Mouse (Mus musculus) megakaryocyte, embryonic 14.5 days (primary cell): ENCODE data around the gene Ccdc28b. TPM values are rescaled to one million over a fixed set of nuclear protein-coding genes. Genes with fewer than 3 reads are reported as not detected.

Experiments used
- H3K27me3 ChIP-seq: replicated peaks from 2 replicates; pipeline ENCODE3; 2012; ENCODE audit warnings: inconsistent platforms
- H3K36me3 ChIP-seq: replicated peaks from 2 replicates; pipeline ENCODE3; 2012; ENCODE audit warnings: low read length, inconsistent platforms, mixed read lengths
- H3K4me1 ChIP-seq: 2 replicates; pipeline ENCODE4 v1.6.1; 2012; ENCODE audit warnings: inconsistent platforms
- H3K4me3 ChIP-seq: replicated peaks from 2 replicates; pipeline ENCODE3; 2012; ENCODE audit warnings: moderate library complexity, mild to moderate bottlenecking, inconsistent platforms
- H3K9me3 ChIP-seq: 2 replicates; pipeline ENCODE4 v1.6.1; 2012; ENCODE audit warnings: inconsistent platforms
- FLI1 ChIP-seq: IDR thresholded peaks from 2 replicates; pipeline ENCODE4 v1.6.1; 2012; ENCODE audit warnings: low read length, inconsistent platforms, mixed read lengths
- GATA1 ChIP-seq: IDR thresholded peaks from 3 replicates; pipeline ENCODE4 v1.6.1; 2012; ENCODE audit warnings: mixed read lengths, low read length, inconsistent platforms, borderline replicate concordance
- polyA plus RNA-seq: library from polyadenylated mRNA; stranded (reverse); fragments of >175 nt; gene quantifications from 2 replicates; pipeline ENCODE4 v1.2.3, GENCODE M21; 2012; ENCODE audit warnings: low replicate concordance; ENCODE audit not compliant: insufficient read depth

The Ccdc28b gene
- polyA plus RNA-seq, 1 experiment: 39.7 TPM

GRCm38 (mm10) chr4:129617121-129617641, 6.6 kb downstream of the Ccdc28b start:
- Histone ChIP-seq H3K27me3 (no peaks in the 10 kb centered on the region), H3K9me3 (no peaks in the 10 kb centered on the region), H3K4me1 (peaks cover 46% of the 10 kb centered on the region), H3K36me3 (peaks cover 68% of the 10 kb centered on the region), H3K4me3 (peak overlapping the region; percentile 5)
- no peak for TF ChIP-seq FLI1
- TF ChIP-seq GATA1: no peak

GRCm38 (mm10) chr4:129616631-129617030, 7.1 kb downstream of the Ccdc28b start:
- Histone ChIP-seq H3K27me3 (no peaks in the 10 kb centered on the region), H3K9me3 (no peaks in the 10 kb centered on the region), H3K4me1 (peaks cover 40% of the 10 kb centered on the region), H3K4me3 (no peak overlapping the region), H3K36me3 (peaks cover 69% of the 10 kb centered on the region)
- TF ChIP-seq FLI1: no peak
- no peak for TF ChIP-seq GATA1

- H3K4me3 ChIP-seq: no peak overlapping the region
- H3K36me3 ChIP-seq: peaks cover 69% of the 10 kb centered on the region
- no peaks in the 10 kb centered on the region for H3K9me3 ChIP-seq
- H3K4me1 ChIP-seq: peaks cover 35% of the 10 kb centered on the region
- TF ChIP-seq FLI1 (no peak), GATA1 (no peak)
- no peaks in the 10 kb centered on the region for H3K27me3 ChIP-seq
These were observed 7.9 kb downstream of the Ccdc28b start for GRCm38 (mm10) chr4:129615801-129616290.

DNA sequence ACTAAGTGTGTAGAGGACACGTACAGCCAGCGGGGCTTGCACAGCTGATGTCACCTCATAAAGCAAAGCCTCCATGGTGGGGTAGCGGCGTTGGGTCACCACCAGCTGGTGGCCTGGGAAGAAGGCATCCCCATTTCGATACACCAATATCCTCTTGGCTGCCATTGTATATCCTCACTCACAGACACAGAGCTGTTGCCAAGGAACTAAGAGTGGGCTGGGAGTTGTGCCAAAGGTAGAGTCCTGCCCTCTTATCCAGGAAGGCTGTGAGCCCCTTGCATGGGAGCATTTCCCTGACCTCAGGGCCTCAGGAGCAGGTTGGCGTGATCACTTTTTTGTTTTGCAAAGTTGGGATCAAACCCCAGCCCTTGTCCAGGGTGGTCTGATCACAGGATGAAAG, 9.7 kb downstream of the Ccdc28b start, which contains the start of gene Dcdc2b:
TSS of gene Dcdc2b (minus strand) at position 165 of the 400 bp plus-strand sequence.
- TF ChIP-seq GATA1 (no peak), FLI1 (no peak)
- Histone ChIP-seq H3K4me1 (peaks cover 25% of the 10 kb centered on the region), H3K4me3 (no peak within 1 kb of the TSS), H3K36me3 (peaks cover 76% of the 10 kb centered on the region), H3K27me3 (no peaks in the 10 kb centered on the region), H3K9me3 (no peaks in the 10 kb centered on the region)

- H3K36me3 ChIP-seq: peaks cover 87% of the 10 kb centered on the region
- H3K27me3 ChIP-seq: no peaks in the 10 kb centered on the region
- no peaks in the 10 kb centered on the region for H3K9me3 ChIP-seq
- no peak for TF ChIP-seq GATA1
- TF ChIP-seq FLI1: no peak
- H3K4me3 ChIP-seq: no peak overlapping the region
- peaks cover 16% of the 10 kb centered on the region for H3K4me1 ChIP-seq
These were observed 13.3 kb downstream of the Ccdc28b start for GRCm38 (mm10) chr4:129610472-129610871.

DNA sequence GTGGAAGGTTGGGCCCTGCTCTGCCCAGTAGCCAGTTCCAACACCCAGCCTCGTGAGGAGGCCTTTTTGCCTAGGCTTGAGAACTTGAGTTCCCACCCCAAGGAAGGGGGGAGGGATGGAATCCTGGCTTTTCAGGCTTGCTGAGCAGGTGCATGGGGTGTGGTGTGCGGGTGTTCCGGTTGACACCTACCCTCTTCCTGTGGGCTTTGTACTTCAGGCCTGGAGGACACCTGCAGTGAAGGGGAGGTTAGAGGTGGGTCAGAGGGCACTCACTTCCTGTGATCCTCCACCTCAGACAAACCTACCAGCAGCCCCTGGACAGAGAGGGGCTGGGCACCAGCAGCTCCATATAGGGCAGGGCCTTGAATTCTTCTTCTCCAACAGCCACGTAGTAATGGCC, 13.7 kb downstream of the Ccdc28b start:
- TF ChIP-seq GATA1 (no peak), FLI1 (no peak)
- no peaks in the 10 kb centered on the region for H3K9me3 ChIP-seq
- peaks cover 90% of the 10 kb centered on the region for H3K36me3 ChIP-seq
- H3K4me3 ChIP-seq: no peak overlapping the region
- peaks cover 16% of the 10 kb centered on the region for H3K4me1 ChIP-seq
- H3K27me3 ChIP-seq: no peaks in the 10 kb centered on the region

GRCm38 (mm10) chr4:129609139-129609631, 14.6 kb downstream of the Ccdc28b start:
- no peak overlapping the region for H3K4me3 ChIP-seq
- no peaks in the 10 kb centered on the region for H3K27me3 ChIP-seq
- TF ChIP-seq FLI1 (no peak), GATA1 (no peak)
- peaks cover 94% of the 10 kb centered on the region for H3K36me3 ChIP-seq
- H3K9me3 ChIP-seq: no peaks in the 10 kb centered on the region
- H3K4me1 ChIP-seq: peaks cover 23% of the 10 kb centered on the region

- Histone ChIP-seq H3K36me3 (peaks cover 94% of the 10 kb centered on the region), H3K27me3 (no peaks in the 10 kb centered on the region), H3K4me1 (peaks cover 30% of the 10 kb centered on the region), H3K9me3 (no peaks in the 10 kb centered on the region), H3K4me3 (no peak overlapping the region)
- no peak for TF ChIP-seq FLI1
These were observed 15.2 kb downstream of the Ccdc28b start for GRCm38 (mm10) chr4:129608426-129609025.

GRCm38 (mm10) chr4:129600233-129601158, 23.3 kb downstream of the Ccdc28b start, which contains the start of the genes Eif3i and Tmem234:
Eif3i (minus strand) TSS chr4:129600648.
Tmem234 (plus strand) TSS chr4:129600668.
- H3K4me3 ChIP-seq: peak within 1 kb of the TSS; percentile 99
- no peaks in the 10 kb centered on the region for H3K27me3 ChIP-seq
- TF ChIP-seq FLI1 (peak; percentile 79; the same call in 1 of the 2 replicates), GATA1 (0 out of 3 replicates have a peak, but pooled peaks have one; percentile 16)
- H3K36me3 ChIP-seq: peaks cover 65% of the 10 kb centered on the region
- peaks cover 54% of the 10 kb centered on the region for H3K4me1 ChIP-seq
- no peaks in the 10 kb centered on the region for H3K9me3 ChIP-seq
